Mouse (Mus musculus): ENCODE results near the gene Trappc1.

DNA sequence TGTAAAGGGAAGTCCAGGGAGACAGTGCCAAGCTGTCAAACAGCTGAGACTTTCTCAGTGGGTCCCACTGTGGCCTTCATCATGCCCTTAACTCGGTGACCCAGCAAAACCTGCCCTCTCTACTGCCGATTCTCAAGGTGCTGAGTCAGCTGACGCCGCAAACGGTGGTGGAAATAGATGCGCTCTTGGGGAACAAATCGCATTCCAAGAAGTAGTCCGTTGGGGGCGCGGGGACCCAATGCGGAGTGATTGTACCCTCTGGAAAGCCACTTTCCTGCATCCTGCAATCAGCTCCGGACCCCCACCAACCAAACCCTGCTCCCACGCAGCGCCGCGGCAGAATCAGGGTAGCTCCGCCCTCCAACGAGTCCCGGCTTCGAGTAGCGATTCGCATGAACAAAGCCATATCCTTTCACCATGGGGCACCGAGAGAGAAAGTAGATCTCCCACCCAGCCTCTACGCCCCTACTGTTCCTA, 8.2 kb downstream of the Trappc1 start:
- TF ChIP-seq CTCF (IDR thresholded peaks at IDR 0.05; ENCODE audit: borderline replicate concordance, control insufficient read depth, extremely low read depth, insufficient read depth, low read length, poor library complexity) (no peak), POLR2A (IDR thresholded peaks at IDR 0.05; ENCODE audit: control insufficient read depth, extremely low read depth, insufficient read depth, low read length, poor library complexity) (peak; percentile 43; the same call in 1 of the 2 replicates)
